9 mouse cellular contexts compared by ENCODE assay signal in the genomic region with DNA sequence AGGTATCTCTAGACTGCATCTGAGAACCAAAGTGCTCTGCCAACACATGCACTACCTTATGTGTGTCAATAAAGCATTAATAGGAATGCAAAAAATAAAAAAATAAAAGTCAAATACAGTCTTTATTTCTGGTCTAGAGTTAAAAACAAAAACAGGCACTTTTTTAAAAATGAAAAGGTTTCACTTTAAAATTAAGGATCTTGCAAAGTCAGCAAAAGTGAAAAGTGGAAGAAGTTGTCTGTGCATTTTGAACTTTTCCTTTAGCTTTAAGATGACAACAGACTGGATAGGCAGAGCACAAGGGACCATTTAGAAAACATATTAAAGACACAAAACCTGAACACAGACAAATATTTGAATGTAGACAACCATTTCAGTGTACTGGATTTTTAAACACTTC. TPM values are rescaled to one million over a fixed set of nuclear protein-coding genes. Genes with fewer than 3 reads are reported as not detected.
DNase-seq lines count a peak whose midpoint lies in the region; ATAC-seq lines count a peak whose summit lies in the region.
"Had no signal": no experiment of that assay in that cellular context is flagged by ENCODE, and none has a peak within 500 bp of the region (broad histone marks: within the 10 kb centered on the region; RNA-seq: fewer than 3 reads in every experiment).

No protein-coding gene starts in this region.

- no peak overlapping the region for H3K27ac ChIP-seq in kidney, embryonic 14.5 days (ENCODE audit: low read depth, low read length)
- H3K27ac ChIP-seq in forebrain, embryonic 14.5 days (ENCODE audit: low read depth, low read length), result no peak overlapping the region
- H3K27ac ChIP-seq in limb, embryonic 13.5 days, result no peak overlapping the region
- H3K27ac ChIP-seq in neural tube, embryonic 12.5 days, result no peak overlapping the region

- peaks cover 9% of the 10 kb centered on the region; the same call in 1 of the 2 replicates for H3K4me1 ChIP-seq in kidney, embryonic 14.5 days (ENCODE audit: control insufficient read depth, insufficient read depth, low read length)
- peaks cover 17% of the 10 kb centered on the region for H3K4me1 ChIP-seq in forebrain, embryonic 14.5 days (ENCODE audit: control insufficient read depth, insufficient read depth, low read length)
- peaks cover 27% of the 10 kb centered on the region for H3K4me1 ChIP-seq in limb, embryonic 13.5 days
- peaks cover 18% of the 10 kb centered on the region for H3K4me1 ChIP-seq in neural tube, embryonic 12.5 days

- ATAC-seq in kidney, embryonic 14.5 days (ENCODE audit: low FRiP score, low TSS enrichment), result no peak
- ATAC-seq in forebrain, embryonic 14.5 days, result no peak
- no peak for ATAC-seq in limb, embryonic 13.5 days (ENCODE audit: low FRiP score, low read depth)
- no peak for ATAC-seq in neural tube, embryonic 12.5 days (ENCODE audit: low FRiP score, low read depth)

- peak overlapping the region; percentile 93; the same call in 1 of the 2 replicates for H3K4me3 ChIP-seq in kidney, embryonic 14.5 days (ENCODE audit: low read length)
- H3K4me3 ChIP-seq in forebrain, embryonic 14.5 days (ENCODE audit: low read depth, low read length), result 0 out of 2 replicates have a peak overlapping the region, but pooled peaks have one; percentile 0
- peak overlapping the region; percentile 95 for H3K4me3 ChIP-seq in limb, embryonic 13.5 days
- H3K4me3 ChIP-seq in neural tube, embryonic 12.5 days, result no peak overlapping the region

- H3K27me3 ChIP-seq in kidney, embryonic 14.5 days (ENCODE audit: control insufficient read depth, insufficient read depth, low read length), result no peaks in the 10 kb centered on the region
- no peaks in the 10 kb centered on the region for H3K27me3 ChIP-seq in forebrain, embryonic 14.5 days (replicated peaks; ENCODE audit: control insufficient read depth, insufficient read depth, low read length)
- H3K27me3 ChIP-seq in limb, embryonic 13.5 days, result no peaks in the 10 kb centered on the region
- H3K27me3 ChIP-seq in neural tube, embryonic 12.5 days (replicated peaks), result no peaks in the 10 kb centered on the region

- H3K9me3 ChIP-seq in kidney, embryonic 14.5 days (ENCODE audit: control insufficient read depth, low read length), result no peaks in the 10 kb centered on the region
- H3K9me3 ChIP-seq in forebrain, embryonic 14.5 days (replicated peaks; ENCODE audit: control insufficient read depth, low read length), result no peaks in the 10 kb centered on the region
- no peaks in the 10 kb centered on the region for H3K9me3 ChIP-seq in limb, embryonic 13.5 days
- H3K9me3 ChIP-seq in neural tube, embryonic 12.5 days, result no peaks in the 10 kb centered on the region
- H3K9me3 ChIP-seq: G1E had no signal

- no peak for DNase-seq in kidney, adult 8-10 months
- DNase-seq in forebrain, embryonic 14.5 days (ENCODE audit: low spot score), result no peak
- DNase-seq in adrenal gland, postnatal 25 days, result no peak
- DNase-seq in cerebellum, adult 11-12 months, result no peak
- DNase-seq in T-cell, adult 2 months (ENCODE audit: low spot score), result no peak

- peak overlapping the region; percentile 60 for H3K4me2 ChIP-seq in kidney, embryonic 14.5 days (replicated peaks; ENCODE audit: low read depth, low read length)
- H3K4me2 ChIP-seq in forebrain, embryonic 14.5 days (ENCODE audit: low read length), result peak overlapping the region; percentile 71
- peak overlapping the region; percentile 48 for H3K4me2 ChIP-seq in limb, embryonic 13.5 days (replicated peaks)
- H3K4me2 ChIP-seq in neural tube, embryonic 12.5 days (replicated peaks), result peak overlapping the region; percentile 77

- no peaks in the 10 kb centered on the region for H3K36me3 ChIP-seq in kidney, embryonic 14.5 days (ENCODE audit: control insufficient read depth, insufficient read depth, low read length)
- H3K36me3 ChIP-seq in forebrain, embryonic 14.5 days (ENCODE audit: control insufficient read depth, insufficient read depth, low read length), result 0 out of 2 replicates have a peak, but pooled peaks cover 3% of the 10 kb centered on the region
- peaks cover 5% of the 10 kb centered on the region for H3K36me3 ChIP-seq in limb, embryonic 13.5 days
- 0 out of 2 replicates have a peak, but pooled peaks cover 3% of the 10 kb centered on the region for H3K36me3 ChIP-seq in neural tube, embryonic 12.5 days

- H3K9ac ChIP-seq in kidney, embryonic 14.5 days (ENCODE audit: low read depth, low read length), result no peak overlapping the region
- no peak overlapping the region for H3K9ac ChIP-seq in forebrain, embryonic 14.5 days (ENCODE audit: low read length)
- no peak overlapping the region for H3K9ac ChIP-seq in limb, embryonic 13.5 days
- no peak overlapping the region for H3K9ac ChIP-seq in neural tube, embryonic 12.5 days

RNA-seq across cellular contexts. Expression of a gene that starts 1.8 kb away (rescaled TPM):
- polyA plus RNA-seq in kidney, embryonic 14.5 days (2014; fragmentation: Nextera tagmentation; extraction: Ambion mirVana), result 94.9 and 121 TPM in 2 replicates
- 127 and 148 TPM in 2 replicates for polyA plus RNA-seq in forebrain, embryonic 14.5 days (2014; fragmentation: Nextera tagmentation; extraction: Ambion mirVana)
- 128 and 129 TPM in 2 replicates for polyA plus RNA-seq in limb, embryonic 13.5 days (2015; fragmentation: Nextera tagmentation; extraction: Ambion mirVana)
- polyA plus RNA-seq in neural tube, embryonic 12.5 days (2016; fragmentation: Nextera tagmentation; extraction: Ambion mirVana), result 113 and 119 TPM in 2 replicates
- total RNA-seq in adrenal gland, postnatal 25 days (2021), result 81.5 and 82.1 TPM in 2 replicates
